Mouse (Mus musculus): ENCODE results near the gene Tbc1d16. TPM values are rescaled to one million over a fixed set of nuclear protein-coding genes. Genes with fewer than 3 reads are reported as not detected.

Gene Tbc1d16
- polyA plus RNA-seq, 1 experiment = 17.6 TPM

DNA sequence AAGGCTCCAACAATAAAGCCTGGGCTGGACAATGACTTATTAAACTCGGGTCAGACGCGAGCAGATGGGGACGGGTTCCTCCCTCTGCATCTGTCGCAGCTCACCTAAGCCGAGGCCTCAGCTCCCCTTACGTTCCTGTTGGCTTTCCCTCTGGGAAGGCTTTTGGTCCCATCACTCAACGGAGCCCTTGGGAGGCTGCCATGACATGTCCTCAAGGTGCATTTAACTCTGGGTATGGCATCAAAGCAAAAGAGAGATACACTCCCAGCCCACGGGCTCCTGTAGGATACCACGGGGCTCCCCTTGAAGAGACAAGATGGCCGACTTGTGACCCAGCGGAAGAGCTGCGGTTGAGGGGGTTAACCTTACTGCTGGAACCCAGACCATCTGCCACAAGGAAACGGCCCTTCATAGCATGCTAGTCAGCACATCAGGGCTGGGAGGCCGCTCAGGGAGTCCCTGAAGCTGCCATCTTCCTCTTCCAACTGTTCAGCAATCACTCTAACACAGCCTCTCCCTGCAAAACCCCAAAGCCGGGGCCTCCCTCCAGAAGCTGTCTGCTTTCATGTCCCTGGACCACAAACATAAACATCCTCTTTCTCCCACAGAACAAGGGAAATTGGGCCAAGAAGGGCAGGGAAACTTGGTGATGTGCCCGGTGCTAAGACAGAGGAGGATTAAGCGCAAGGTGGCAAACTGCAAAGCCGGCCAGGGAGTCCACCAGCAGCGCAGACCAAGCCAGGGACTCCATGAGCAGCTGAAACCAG, 5.0 kb downstream of the Tbc1d16 start:
- Histone ChIP-seq H3K4me1 (ENCODE audit: control insufficient read depth, insufficient read depth, low read length) (0 out of 2 replicates have a peak, but pooled peaks cover 2% of the 10 kb centered on the region), H3K4me3 (replicated peaks; ENCODE audit: extremely low read depth, low read depth, low read length) (no peak overlapping the region)
- TF ChIP-seq POLR2A (IDR thresholded peaks at IDR 0.05; ENCODE audit: borderline replicate concordance, extremely low read depth, low read depth, low read length) = no peak
- no peak for TF ChIP-seq CTCF (IDR thresholded peaks at IDR 0.05; ENCODE audit: insufficient read depth, low read length)
- DNase-seq = peak; percentile 18
- WGBS = 63% methylated on average over 20 of the region's 20 CpGs

- DNase-seq = no peak
- 70% methylated on average over 10 of the region's 11 CpGs for WGBS
- TF ChIP-seq CTCF (IDR thresholded peaks at IDR 0.05; ENCODE audit: insufficient read depth, low read length) (no peak), POLR2A (IDR thresholded peaks at IDR 0.05; ENCODE audit: borderline replicate concordance, extremely low read depth, low read depth, low read length) (no peak)
- no peak overlapping the region for H3K4me3 ChIP-seq (replicated peaks; ENCODE audit: extremely low read depth, low read depth, low read length)
- H3K4me1 ChIP-seq (ENCODE audit: control insufficient read depth, insufficient read depth, low read length) = 0 out of 2 replicates have a peak, but pooled peaks cover 2% of the 10 kb centered on the region
Observed at GRCm38 (mm10) chr11:119221812-119222510, 6.3 kb downstream of the Tbc1d16 start.

DNA sequence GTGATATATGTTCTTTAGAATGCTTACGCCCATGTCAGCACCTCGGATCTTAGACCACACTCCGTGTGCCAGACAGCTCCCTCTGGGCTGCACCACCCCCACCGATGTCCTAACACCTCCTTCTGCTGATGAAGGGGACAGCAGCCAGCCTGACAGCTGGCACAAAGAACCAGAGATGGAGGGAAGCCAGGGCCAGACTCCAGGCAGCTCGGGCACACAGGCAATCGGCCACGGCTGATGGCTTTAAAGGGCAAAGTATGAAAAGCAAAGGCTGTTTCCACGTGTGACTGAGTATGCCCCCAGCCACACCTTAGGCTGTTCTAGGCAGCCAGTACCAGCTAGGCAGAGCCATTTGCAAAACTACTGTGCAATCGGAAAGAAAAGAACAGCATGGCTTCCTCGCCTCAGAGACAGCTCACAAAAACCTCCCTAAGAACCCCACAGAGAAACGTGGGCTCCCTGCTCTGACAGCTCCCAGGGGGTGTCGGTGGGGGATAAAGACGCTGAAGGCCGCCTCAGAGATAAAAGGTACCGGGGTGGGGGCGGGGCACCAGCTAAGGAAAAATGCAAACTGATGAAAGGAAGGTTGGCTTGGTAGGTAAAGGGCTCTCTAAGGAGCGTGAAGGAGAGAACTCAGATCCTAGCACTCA, 8.4 kb downstream of the Tbc1d16 start:
- TF ChIP-seq POLR2A (IDR thresholded peaks at IDR 0.05; ENCODE audit: borderline replicate concordance, extremely low read depth, low read depth, low read length) (no peak), CTCF (IDR thresholded peaks at IDR 0.05; ENCODE audit: insufficient read depth, low read length) (no peak)
- WGBS = 52% methylated on average over 17 of the region's 17 CpGs
- DNase-seq = peak; percentile 40
- H3K4me1 ChIP-seq (ENCODE audit: control insufficient read depth, insufficient read depth, low read length) = peaks cover 8% of the 10 kb centered on the region; the same call in 1 of the 2 replicates
- H3K4me3 ChIP-seq (replicated peaks; ENCODE audit: extremely low read depth, low read depth, low read length) = no peak overlapping the region

GRCm38 (mm10) chr11:119217861-119218260, 10.4 kb downstream of the Tbc1d16 start:
- no peak for DNase-seq
- WGBS = 84% methylated on average over 6 of the region's 6 CpGs
- Histone ChIP-seq H3K4me1 (ENCODE audit: control insufficient read depth, insufficient read depth, low read length) (peaks cover 8% of the 10 kb centered on the region; the same call in 1 of the 2 replicates), H3K4me3 (replicated peaks; ENCODE audit: extremely low read depth, low read depth, low read length) (no peak overlapping the region)
- TF ChIP-seq POLR2A (IDR thresholded peaks at IDR 0.05; ENCODE audit: borderline replicate concordance, extremely low read depth, low read depth, low read length) = no peak
- no peak for TF ChIP-seq CTCF (IDR thresholded peaks at IDR 0.05; ENCODE audit: insufficient read depth, low read length)

DNA sequence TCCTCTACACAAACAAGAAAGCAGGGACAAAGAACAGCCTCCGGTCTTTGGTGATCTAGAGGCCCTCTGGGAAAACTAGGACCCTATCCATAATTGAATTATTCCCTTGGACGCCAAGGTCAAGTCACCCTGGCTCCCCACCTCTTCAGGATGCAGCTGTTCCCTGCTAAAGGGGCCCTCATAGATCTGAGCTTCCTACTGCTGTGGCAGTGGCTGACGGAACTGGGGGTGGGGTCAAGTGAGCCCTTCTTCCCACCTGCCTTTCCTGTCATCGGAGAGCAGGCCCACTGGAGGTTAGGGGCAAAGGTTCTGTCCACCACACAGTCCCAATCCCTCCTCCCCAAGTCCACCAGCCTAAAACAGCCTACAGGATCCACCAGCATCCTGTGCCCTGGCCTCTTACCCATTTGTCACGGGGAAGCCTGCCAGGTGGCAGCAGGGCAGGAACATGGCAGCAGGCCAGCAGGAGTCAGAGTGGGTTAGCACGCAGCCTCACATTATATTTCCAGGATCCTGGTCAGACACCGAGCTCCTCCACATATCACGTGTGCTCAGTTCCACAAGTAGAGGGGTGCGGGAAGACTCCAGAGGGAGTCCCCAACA, 12.3 kb downstream of the Tbc1d16 start:
- DNase-seq = peak; percentile 50

DNA sequence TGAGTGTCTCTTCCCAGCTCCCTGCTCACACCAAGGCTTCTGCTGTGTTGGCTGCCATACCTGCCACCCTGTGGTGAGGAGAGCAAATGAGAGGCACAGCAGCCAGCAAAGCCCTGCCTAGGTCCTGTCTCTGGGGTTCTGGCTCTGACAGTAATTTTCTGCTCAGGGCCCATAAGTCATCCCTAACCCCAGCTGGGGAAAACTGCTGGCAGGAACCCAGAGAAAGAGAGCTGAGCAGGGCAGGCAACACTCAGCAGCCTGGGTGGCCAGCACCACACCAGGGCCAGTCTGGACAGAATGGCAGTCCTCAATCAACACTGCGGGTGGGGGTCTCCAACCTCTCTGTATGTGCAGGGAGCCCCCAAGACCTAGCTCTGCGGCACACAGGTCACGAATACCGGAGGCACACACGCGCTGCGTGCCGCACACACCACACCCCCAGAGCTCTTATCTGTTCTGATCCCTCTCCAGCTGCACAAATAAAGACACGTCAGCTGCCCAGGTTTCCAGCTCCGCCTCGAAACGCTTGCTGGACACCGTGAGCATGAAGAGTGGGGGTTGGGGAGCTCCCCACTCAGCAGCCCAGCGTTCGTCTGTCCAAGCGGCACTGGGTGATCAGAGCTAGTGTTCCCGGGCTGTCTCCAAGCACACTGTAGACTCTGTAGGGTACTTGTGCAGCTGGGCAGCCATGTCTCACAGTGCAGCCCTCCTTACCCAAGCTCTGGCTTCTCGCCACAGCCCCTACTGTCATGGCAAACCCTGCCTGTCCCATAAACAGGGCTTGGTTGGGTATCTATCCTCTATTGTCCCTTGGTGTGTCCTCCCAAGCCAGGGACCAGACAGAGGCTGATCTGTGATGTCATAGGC, 13.0 kb downstream of the Tbc1d16 start:
- peak; percentile 64 for DNase-seq
- Histone ChIP-seq H3K4me1 (ENCODE audit: control insufficient read depth, insufficient read depth, low read length) (peaks cover 8% of the 10 kb centered on the region; the same call in 1 of the 2 replicates), H3K4me3 (replicated peaks; ENCODE audit: extremely low read depth, low read depth, low read length) (no peak overlapping the region)
- WGBS = 3% methylated on average over 18 of the region's 18 CpGs
- peak; percentile 11; the same call in 1 of the 2 replicates for TF ChIP-seq POLR2A (IDR thresholded peaks at IDR 0.05; ENCODE audit: borderline replicate concordance, extremely low read depth, low read depth, low read length)
- 0 out of 2 replicates have a peak, but pooled peaks have one; percentile 8 for TF ChIP-seq CTCF (IDR thresholded peaks at IDR 0.05; ENCODE audit: insufficient read depth, low read length)

More for the DNA sequence above, 12.3 kb downstream of the Tbc1d16 start:
- no peak for TF ChIP-seq POLR2A (IDR thresholded peaks at IDR 0.05; ENCODE audit: borderline replicate concordance, extremely low read depth, low read depth, low read length)
- no peak for TF ChIP-seq CTCF (IDR thresholded peaks at IDR 0.05; ENCODE audit: insufficient read depth, low read length)
- 38% methylated on average over 9 of the region's 9 CpGs for WGBS
- Histone ChIP-seq H3K4me1 (ENCODE audit: control insufficient read depth, insufficient read depth, low read length) (peaks cover 8% of the 10 kb centered on the region; the same call in 1 of the 2 replicates), H3K4me3 (replicated peaks; ENCODE audit: extremely low read depth, low read depth, low read length) (no peak overlapping the region)

DNA sequence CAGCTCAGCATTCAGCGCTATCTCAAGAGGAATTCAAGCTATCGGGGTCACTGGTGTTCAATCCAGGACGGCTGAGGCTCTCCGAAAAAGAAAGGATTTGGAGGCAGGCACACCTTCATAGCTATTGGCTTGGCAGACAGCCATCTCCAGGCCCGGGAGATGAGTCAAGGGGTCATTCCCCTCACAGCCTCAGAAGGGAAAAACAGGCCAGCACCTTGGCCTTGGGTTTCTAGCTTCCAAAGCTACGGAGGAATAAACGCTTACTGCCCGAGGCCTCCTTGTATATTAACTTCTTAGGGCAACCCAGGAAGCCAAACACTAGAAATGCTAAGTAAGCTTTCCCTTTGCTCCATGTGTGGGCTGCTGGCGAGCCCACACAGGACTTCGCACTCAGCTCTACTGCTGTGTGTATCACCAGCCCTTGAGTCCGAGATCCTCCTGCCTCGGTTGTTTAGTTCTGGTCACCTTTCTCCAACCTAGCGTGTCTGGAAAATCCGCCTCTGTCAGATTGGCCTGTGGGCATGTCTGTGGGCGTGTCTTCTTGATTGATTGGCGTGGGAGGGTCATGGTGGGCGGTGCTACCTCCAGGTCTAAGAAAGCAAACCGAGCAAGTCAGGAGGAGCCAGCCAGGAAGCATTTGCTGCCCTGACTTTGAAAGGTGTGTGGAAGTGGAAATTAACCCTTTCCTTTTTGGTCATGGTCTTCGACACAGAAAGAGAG, 15.0 kb downstream of the Tbc1d16 start:
- DNase-seq = no peak
- H3K4me3 ChIP-seq (replicated peaks; ENCODE audit: extremely low read depth, low read depth, low read length) = no peak overlapping the region
- TF ChIP-seq CTCF (IDR thresholded peaks at IDR 0.05; ENCODE audit: insufficient read depth, low read length) (no peak), POLR2A (IDR thresholded peaks at IDR 0.05; ENCODE audit: borderline replicate concordance, extremely low read depth, low read depth, low read length) (no peak)
- 71% methylated on average over 19 of the region's 19 CpGs for WGBS
- H3K4me1 ChIP-seq (ENCODE audit: control insufficient read depth, insufficient read depth, low read length) = peaks cover 8% of the 10 kb centered on the region; the same call in 1 of the 2 replicates
